Mouse (Mus musculus): ENCODE results near the gene Nrgn.

- TF ChIP-seq CTCF (IDR thresholded peaks at IDR 0.05; ENCODE audit: extremely low read depth, insufficient read length, insufficient replicate concordance, low read depth, low read length) (no peak), POLR2A (IDR thresholded peaks at IDR 0.05; ENCODE audit: low read depth, low read length) (no peak)
These were observed 7.9 kb upstream of the Nrgn start for GRCm38 (mm10) chr9:37560617-37561016.

Data from small intestine, adult 2 months (tissue).